Mouse (Mus musculus) embryonic facial prominence, embryonic 14.5 days (tissue): ENCODE results near the gene Olfr222. TPM values are rescaled to one million over a fixed set of nuclear protein-coding genes. Genes with fewer than 3 reads are reported as not detected.

Experiments
- ATAC-seq: fragments of 200-750 bp; cut with Nextera tagmentation; 2 replicates; pipeline ENCODE4 v1.8.0; 2017; ENCODE audit warnings: low read depth, moderate number of reproducible peaks, moderate TSS enrichment
- DNase-seq: peaks from one replicate; pipeline ENCODE4 v3.0.0-alpha.2; 2015; ENCODE audit warnings: low spot score
- H3K27ac ChIP-seq: fragments of 300-500 bp; sonication (generic); replicated peaks from 2 replicates; pipeline ENCODE4 v1.5.1; 2014; ENCODE audit warnings: low read depth, mild to moderate bottlenecking, low read length, moderate library complexity
- H3K27me3 ChIP-seq: fragments of 300-500 bp; sonication (generic); replicated peaks from 2 replicates; pipeline ENCODE4 v1.6.1; 2014; ENCODE audit warnings: low read length; ENCODE audit not compliant: control insufficient read depth, insufficient read depth
- H3K36me3 ChIP-seq: fragments of 300-500 bp; sonication (generic); 2 replicates; pipeline ENCODE4 v1.6.1; 2014; ENCODE audit warnings: low read length, mixed read lengths; ENCODE audit not compliant: control insufficient read depth, insufficient read depth
- H3K4me1 ChIP-seq: fragments of 300-500 bp; sonication (generic); 2 replicates; pipeline ENCODE4 v1.6.1; 2014; ENCODE audit warnings: antibody characterized with exemption, low read length; ENCODE audit not compliant: control insufficient read depth, insufficient read depth
- H3K4me2 ChIP-seq: fragments of 300-500 bp; sonication (generic); 2 replicates; pipeline ENCODE4 v1.6.1; 2014; ENCODE audit warnings: low read depth, mild to moderate bottlenecking, low read length, moderate library complexity, mixed read lengths
- H3K4me3 ChIP-seq: fragments of 300-500 bp; sonication (generic); 2 replicates; pipeline ENCODE4 v1.5.1; 2014; ENCODE audit warnings: low read depth, mild to moderate bottlenecking, low read length
- H3K9ac ChIP-seq: fragments of 300-500 bp; sonication (generic); 2 replicates; pipeline ENCODE4 v1.6.1; 2014; ENCODE audit warnings: low read depth, mild to moderate bottlenecking, low read length, moderate library complexity, mixed read lengths
- H3K9me3 ChIP-seq: fragments of 300-500 bp; sonication (generic); 2 replicates; pipeline ENCODE4 v1.6.1; 2016; ENCODE audit warnings: low read length; ENCODE audit not compliant: control insufficient read depth
- WGBS: fragments of 180-500 bp; shearing (Covaris S2); extraction: QIAGEN DNeasy Blood & Tissue Kit; methylation state at CpG from one replicate; pipeline ENCODE4 v1.1.7; 2014; 5-methylcytosine and 5-hydroxymethylcytosine counted together
- polyA plus RNA-seq: library from polyadenylated mRNA; unstranded; fragments of >200 nt; fragmentation: Nextera tagmentation; extraction: Ambion mirVana; gene quantifications from 2 replicates; pipeline ENCODE4 v1.2.1, GENCODE M21; 2014

The Olfr222 gene
- polyA plus RNA-seq, 1 experiment from 2014 or later = 0.11 TPM

DNA sequence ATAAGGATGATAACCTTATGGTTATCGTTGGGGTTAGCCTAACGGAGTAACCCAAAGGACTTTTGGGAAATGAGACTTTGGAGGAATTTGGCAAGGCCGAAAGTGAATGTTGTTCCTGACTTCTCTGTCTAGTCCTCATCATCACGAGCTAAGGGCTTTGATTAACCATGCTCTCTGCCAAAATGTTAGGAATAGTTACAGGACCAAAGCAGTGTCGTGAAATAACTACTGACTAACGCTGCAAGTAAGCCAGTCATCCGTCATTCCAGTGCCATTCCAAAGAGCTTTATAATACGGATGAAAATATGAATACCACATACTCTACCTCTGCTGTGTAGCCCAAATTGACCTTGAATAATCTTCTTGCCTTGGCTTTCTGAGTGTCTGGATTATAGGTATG is 20.9 kb upstream of the Olfr222 start:
- WGBS = 85% methylated on average over 8 of the region's 8 CpGs
- Histone ChIP-seq H3K4me3 (no peak overlapping the region), H3K9ac (no peak overlapping the region), H3K27ac (no peak overlapping the region), H3K4me2 (no peak overlapping the region), H3K27me3 (no peaks in the 10 kb centered on the region), H3K36me3 (no peaks in the 10 kb centered on the region), H3K4me1 (no peaks in the 10 kb centered on the region), H3K9me3 (no peaks in the 10 kb centered on the region)
- ATAC-seq = no peak
- no peak for DNase-seq

GRCm38 (mm10) chr11:59596091-59596490 is 20.1 kb upstream of the Olfr222 start:
- H3K27ac ChIP-seq = no peak overlapping the region
- H3K36me3 ChIP-seq = no peaks in the 10 kb centered on the region
- DNase-seq (peak; percentile 4), ATAC-seq (no peak)
- H3K4me1 ChIP-seq = no peaks in the 10 kb centered on the region
- no peak overlapping the region for H3K4me3 ChIP-seq
- H3K9ac ChIP-seq = no peak overlapping the region
- no peak overlapping the region for H3K4me2 ChIP-seq
- H3K27me3 ChIP-seq = no peaks in the 10 kb centered on the region
- H3K9me3 ChIP-seq = no peaks in the 10 kb centered on the region
- WGBS = 51% methylated on average over 4 of the region's 4 CpGs

DNA sequence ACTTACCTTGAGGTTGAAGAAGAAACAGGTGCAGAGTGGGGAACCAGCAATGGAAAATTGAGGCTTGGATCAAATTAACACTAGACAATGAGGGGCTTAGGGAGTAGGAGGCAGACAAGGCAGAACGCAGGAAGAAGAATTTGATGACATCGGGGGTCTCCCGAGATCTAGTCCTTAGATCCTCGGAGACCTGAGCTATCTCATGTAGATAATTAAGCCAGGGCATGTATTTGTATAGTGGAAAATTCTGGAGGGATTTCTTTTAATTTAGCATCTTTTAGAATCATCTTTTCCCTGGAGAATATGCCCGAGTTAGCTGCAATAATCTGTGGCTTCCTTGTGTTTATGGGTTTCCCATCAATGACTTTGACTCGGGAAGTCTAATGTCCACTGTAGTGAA is 17.2 kb upstream of the Olfr222 start, which contains the start of gene Olfr223:
TSS of gene Olfr223 (minus strand) at position 101 of the 400 bp plus-strand sequence.
- DNase-seq (peak; percentile 3), ATAC-seq (no peak)
- Histone ChIP-seq H3K4me2 (no peak within 1 kb of the TSS), H3K27me3 (no peaks in the 10 kb centered on the region), H3K27ac (no peak within 1 kb of the TSS), H3K9ac (no peak within 1 kb of the TSS), H3K4me1 (no peaks in the 10 kb centered on the region), H3K9me3 (no peaks in the 10 kb centered on the region), H3K36me3 (no peaks in the 10 kb centered on the region), H3K4me3 (no peak within 1 kb of the TSS)
- WGBS = 75% methylated on average over 6 of the region's 6 CpGs

GRCm38 (mm10) chr11:59589496-59589895 is 13.5 kb upstream of the Olfr222 start:
- Histone ChIP-seq H3K36me3 (no peaks in the 10 kb centered on the region), H3K9ac (no peak overlapping the region), H3K27me3 (no peaks in the 10 kb centered on the region), H3K9me3 (no peaks in the 10 kb centered on the region), H3K4me1 (no peaks in the 10 kb centered on the region), H3K4me2 (no peak overlapping the region), H3K4me3 (no peak overlapping the region), H3K27ac (no peak overlapping the region)
- 93% methylated on average over 8 of the region's 8 CpGs for WGBS
- ATAC-seq (no peak), DNase-seq (no peak)

GRCm38 (mm10) chr11:59584539-59584938 is 8.5 kb upstream of the Olfr222 start:
- Histone ChIP-seq H3K9ac (no peak overlapping the region), H3K4me2 (no peak overlapping the region), H3K9me3 (no peaks in the 10 kb centered on the region), H3K4me1 (no peaks in the 10 kb centered on the region), H3K27me3 (no peaks in the 10 kb centered on the region), H3K27ac (no peak overlapping the region), H3K4me3 (no peak overlapping the region), H3K36me3 (no peaks in the 10 kb centered on the region)
- WGBS = 21% methylated on average over 6 of the region's 6 CpGs
- DNase-seq (peak; percentile 56), ATAC-seq (no peak)

- ATAC-seq = no peak
- no peaks in the 10 kb centered on the region for H3K4me1 ChIP-seq
- H3K4me3 ChIP-seq = no peak overlapping the region
- no peak overlapping the region for H3K9ac ChIP-seq
- no peak for DNase-seq
- H3K36me3 ChIP-seq = no peaks in the 10 kb centered on the region
- 54% methylated on average over 9 of the region's 9 CpGs for WGBS
- no peak overlapping the region for H3K27ac ChIP-seq
- H3K4me2 ChIP-seq = no peak overlapping the region
- H3K9me3 ChIP-seq = no peaks in the 10 kb centered on the region
- H3K27me3 ChIP-seq = 0 out of 2 replicates have a peak, but pooled peaks cover 4% of the 10 kb centered on the region
These were observed 309 bp downstream of the Olfr222 start for GRCm38 (mm10) chr11:59575726-59576125.

DNA sequence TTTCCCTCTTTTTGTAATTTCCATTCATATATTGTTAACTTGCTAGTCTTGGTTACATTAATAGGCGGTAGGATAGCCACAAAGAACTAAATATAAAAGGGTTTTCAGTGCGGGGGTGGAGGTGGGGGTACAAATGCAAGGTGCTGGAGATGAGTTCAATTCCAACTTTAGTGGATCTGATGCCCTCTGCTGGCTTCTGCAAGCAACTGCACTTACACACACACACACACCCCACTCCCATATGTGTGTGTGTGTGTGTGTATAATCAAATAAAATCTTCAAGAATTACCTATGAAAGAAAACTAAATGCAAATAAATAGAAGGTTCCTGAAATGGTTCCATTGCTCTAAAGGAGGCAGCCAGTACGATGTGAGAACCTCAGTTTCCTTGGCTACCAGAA is 6.7 kb downstream of the Olfr222 start:
- Histone ChIP-seq H3K4me1 (no peaks in the 10 kb centered on the region), H3K4me2 (no peak overlapping the region), H3K4me3 (no peak overlapping the region), H3K27me3 (no peaks in the 10 kb centered on the region), H3K9me3 (no peaks in the 10 kb centered on the region), H3K36me3 (no peaks in the 10 kb centered on the region), H3K27ac (no peak overlapping the region), H3K9ac (no peak overlapping the region)
- DNase-seq (peak; percentile 12), ATAC-seq (no peak)
- 64% methylated on average over 3 of the region's 3 CpGs for WGBS

DNA sequence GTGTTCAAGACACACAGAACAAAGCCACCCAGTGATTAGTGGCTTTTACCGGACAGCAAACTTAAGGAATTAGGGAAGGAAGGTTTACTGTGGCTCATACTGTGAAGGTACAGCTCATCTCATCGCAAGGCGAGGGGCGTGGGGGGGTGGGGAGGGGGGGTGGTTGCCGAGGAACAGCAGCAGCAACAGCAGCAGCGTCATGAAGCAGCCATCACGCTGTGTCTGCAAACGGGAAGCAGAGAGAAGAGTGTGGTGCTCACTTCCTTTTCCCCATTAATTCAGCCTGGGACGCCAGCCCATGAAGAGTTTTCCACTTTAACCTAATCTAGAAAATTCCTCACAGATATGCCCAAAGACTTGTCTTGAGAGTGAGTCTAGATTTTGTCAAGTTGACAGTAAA is 13.2 kb downstream of the Olfr222 start:
- H3K27me3 ChIP-seq = no peaks in the 10 kb centered on the region
- no peaks in the 10 kb centered on the region for H3K36me3 ChIP-seq
- DNase-seq (no peak), ATAC-seq (no peak)
- WGBS = 77% methylated on average over 9 of the region's 9 CpGs
- H3K4me3 ChIP-seq = no peak overlapping the region
- H3K9ac ChIP-seq = no peak overlapping the region
- no peaks in the 10 kb centered on the region for H3K9me3 ChIP-seq
- H3K27ac ChIP-seq = no peak overlapping the region
- no peak overlapping the region for H3K4me2 ChIP-seq
- H3K4me1 ChIP-seq = no peaks in the 10 kb centered on the region

GRCm38 (mm10) chr11:59562336-59562735 is 13.7 kb downstream of the Olfr222 start:
- no peaks in the 10 kb centered on the region for H3K27me3 ChIP-seq
- ATAC-seq = no peak
- WGBS = 93% methylated on average over 4 of the region's 4 CpGs
- no peak overlapping the region for H3K4me3 ChIP-seq
- no peak overlapping the region for H3K9ac ChIP-seq
- H3K27ac ChIP-seq = no peak overlapping the region
- no peaks in the 10 kb centered on the region for H3K36me3 ChIP-seq
- no peak overlapping the region for H3K4me2 ChIP-seq
- no peaks in the 10 kb centered on the region for H3K9me3 ChIP-seq
- no peak for DNase-seq
- H3K4me1 ChIP-seq = no peaks in the 10 kb centered on the region
